Mouse (Mus musculus) CH12.LX (cell line): Measurements from ENCODE around the gene 1700017B05Rik. TPM values are rescaled to one million over a fixed set of nuclear protein-coding genes. Genes with fewer than 3 reads are reported as not detected.

Experiments
- DNase-seq: peaks from one replicate; pipeline ENCODE4 v3.0.0-alpha.2; 2013; ENCODE audit errors: extremely low read depth
- H3K27ac ChIP-seq: 2 replicates; pipeline ENCODE4 v1.5.1; 2012; ENCODE audit warnings: low read depth, mild to moderate bottlenecking, control low read depth, moderate library complexity; ENCODE audit not compliant: insufficient read depth
- H3K27me3 ChIP-seq: replicated peaks from 2 replicates; pipeline ENCODE3; 2012; ENCODE audit warnings: inconsistent platforms
- H3K36me3 ChIP-seq, 2 experiments: replicated peaks in 1 of 2; 2 replicates each; pipeline versions ENCODE3 to v1.6.1; 2012; ENCODE audit warnings: inconsistent platforms in 1 of 2, low read length in 1 of 2, mild to moderate bottlenecking in 1 of 2, mixed read lengths in 1 of 2, moderate library complexity in 1 of 2; ENCODE audit not compliant: control insufficient read depth in 1 of 2, insufficient read depth in 1 of 2
- H3K4me1 ChIP-seq, 2 experiments: 2 replicates each; pipeline ENCODE4 v1.6.1; 2012; ENCODE audit warnings: inconsistent platforms in 1 of 2, moderate library complexity in 1 of 2; ENCODE audit not compliant: insufficient read depth in 2 of 2, control insufficient read depth in 1 of 2
- H3K4me2 ChIP-seq: 2 replicates; pipeline ENCODE4 v1.6.1; 2012; ENCODE audit warnings: low read depth, mild to moderate bottlenecking, control low read depth; ENCODE audit not compliant: poor library complexity, insufficient read depth, severe bottlenecking
- H3K4me3 ChIP-seq, 3 experiments: fragments of 150-350 bp in 1 of 3; sonication (generic) in 1 of 3; replicated peaks in 1 of 3; 2 replicates each; pipeline versions ENCODE3 to v1.5.1; 2011 to 2012; ENCODE audit warnings: low read depth in 2 of 3, low read length in 2 of 3, mild to moderate bottlenecking in 2 of 3, moderate library complexity in 2 of 3, control low read depth in 1 of 3, improper control_type of control experiment in 1 of 3, inconsistent platforms in 1 of 3, mixed read lengths in 1 of 3; ENCODE audit not compliant: poor library complexity in 1 of 3
- H3K79me2 ChIP-seq: replicated peaks from 2 replicates; pipeline ENCODE4 v1.6.1; 2012; ENCODE audit warnings: mild to moderate bottlenecking, moderate library complexity; ENCODE audit not compliant: control insufficient read depth, poor library complexity, insufficient read depth, severe bottlenecking; ENCODE audit errors: extremely low read depth
- H3K9ac ChIP-seq: 2 replicates; pipeline ENCODE4 v1.6.1; 2012; ENCODE audit warnings: low read depth, mild to moderate bottlenecking, control low read depth, moderate library complexity; ENCODE audit not compliant: insufficient read depth
- H3K9me3 ChIP-seq: replicated peaks from 2 replicates; pipeline ENCODE3; 2012; ENCODE audit warnings: low read length, inconsistent platforms, mixed read lengths
- BHLHE40 ChIP-seq: IDR thresholded peaks from 2 replicates; pipeline ENCODE4 v1.6.1; 2011; ENCODE audit warnings: mild to moderate bottlenecking, low read depth, low read length, improper control_type of control experiment
- CHD1 ChIP-seq: IDR thresholded peaks from 2 replicates; pipeline ENCODE4 v1.6.1; 2012; ENCODE audit warnings: low read depth, low read length, improper control_type of control experiment, inconsistent platforms
- CTCF ChIP-seq, 2 experiments: IDR thresholded peaks in 1 of 2; conservative IDR thresholded peaks in 1 of 2; 2 replicates each; pipeline ENCODE4 v1.5.1; 2011 to 2012; ENCODE audit warnings: low read depth in 2 of 2, low read length in 2 of 2, improper control_type of control experiment in 1 of 2, inconsistent platforms in 1 of 2, mild to moderate bottlenecking in 1 of 2, moderate library complexity in 1 of 2
- E2F4 ChIP-seq: IDR thresholded peaks from 2 replicates; pipeline ENCODE4 v1.6.1; 2011; ENCODE audit warnings: low read depth, low read length, improper control_type of control experiment; ENCODE audit not compliant: insufficient replicate concordance
- ELF1 ChIP-seq: IDR thresholded peaks from 2 replicates; pipeline ENCODE4 v1.6.1; 2014; ENCODE audit warnings: low read depth, mild to moderate bottlenecking, inconsistent platforms, low read length, improper control_type of control experiment
- EP300 ChIP-seq: IDR thresholded peaks from 2 replicates; pipeline ENCODE4 v1.6.1; 2011; ENCODE audit warnings: low read length, improper control_type of control experiment
- ETS1 ChIP-seq: conservative IDR thresholded peaks from 2 replicates; pipeline ENCODE4 v1.6.1; 2012; ENCODE audit warnings: low read depth, mild to moderate bottlenecking, inconsistent platforms, low read length, improper control_type of control experiment, moderate library complexity
- IRF4 ChIP-seq: IDR thresholded peaks from 2 replicates; pipeline ENCODE4 v1.6.1; 2014; ENCODE audit warnings: low read depth, mild to moderate bottlenecking, inconsistent platforms, low read length, improper control_type of control experiment
- JUN ChIP-seq: IDR thresholded peaks from 2 replicates; pipeline ENCODE4 v1.6.1; 2011; ENCODE audit warnings: low read depth, mild to moderate bottlenecking, low read length, improper control_type of control experiment, moderate library complexity; ENCODE audit not compliant: insufficient read depth
- JUND ChIP-seq: conservative IDR thresholded peaks from 2 replicates; pipeline ENCODE4 v1.6.1; 2011; ENCODE audit warnings: low read depth, low read length, improper control_type of control experiment
- KAT2A ChIP-seq: IDR thresholded peaks from 2 replicates; pipeline ENCODE4 v1.6.1; 2012; ENCODE audit warnings: low read length, improper control_type of control experiment, inconsistent platforms; ENCODE audit not compliant: insufficient replicate concordance
- MAFK ChIP-seq: IDR thresholded peaks from 2 replicates; pipeline ENCODE4 v1.6.1; 2011; ENCODE audit warnings: low read length, improper control_type of control experiment; ENCODE audit not compliant: insufficient replicate concordance
- MAZ ChIP-seq: IDR thresholded peaks from 2 replicates; pipeline ENCODE4 v1.6.1; 2012; ENCODE audit warnings: low read depth, mild to moderate bottlenecking, inconsistent platforms, low read length, improper control_type of control experiment, moderate library complexity
- MEF2A ChIP-seq: IDR thresholded peaks from 2 replicates; pipeline ENCODE4 v1.6.1; 2014; ENCODE audit warnings: low read depth, mild to moderate bottlenecking, inconsistent platforms, low read length, improper control_type of control experiment, borderline replicate concordance
- PAX5 ChIP-seq: IDR thresholded peaks from 2 replicates; pipeline ENCODE4 v1.6.1; 2012; ENCODE audit warnings: low read length, inconsistent platforms, mixed read lengths
- POLR2A ChIP-seq: IDR thresholded peaks from 2 replicates; pipeline ENCODE4 v1.6.1; 2011; ENCODE audit warnings: low read depth, mild to moderate bottlenecking, improper control_type of control experiment, low read length
- POLR2AphosphoS2 ChIP-seq: IDR thresholded peaks from 2 replicates; pipeline ENCODE4 v1.6.1; 2011; ENCODE audit warnings: low read depth, low read length, improper control_type of control experiment
- RAD21 ChIP-seq: IDR thresholded peaks from 2 replicates; pipeline ENCODE4 v1.6.1; 2011; ENCODE audit warnings: low read depth, mild to moderate bottlenecking, low read length, improper control_type of control experiment, moderate library complexity
- RCOR1 ChIP-seq: conservative IDR thresholded peaks from 2 replicates; pipeline ENCODE4 v1.6.1; 2012; ENCODE audit warnings: low read depth, mild to moderate bottlenecking, inconsistent platforms, low read length, improper control_type of control experiment
- TBP ChIP-seq: conservative IDR thresholded peaks from 2 replicates; pipeline ENCODE4 v1.6.1; 2011; ENCODE audit warnings: low read depth, low read length, improper control_type of control experiment
- TCF12 ChIP-seq: IDR thresholded peaks from 2 replicates; pipeline ENCODE4 v1.6.1; 2014; ENCODE audit warnings: low read depth, mild to moderate bottlenecking, inconsistent platforms, low read length, improper control_type of control experiment
- UBTF ChIP-seq: IDR thresholded peaks from 2 replicates; pipeline ENCODE4 v1.6.1; 2012; ENCODE audit warnings: low read depth, mild to moderate bottlenecking, inconsistent platforms, low read length, improper control_type of control experiment, moderate library complexity
- ZC3H11A ChIP-seq: IDR thresholded peaks from 2 replicates; pipeline ENCODE4 v1.6.1; 2012; ENCODE audit warnings: low read depth, mild to moderate bottlenecking, inconsistent platforms, low read length, improper control_type of control experiment
- dilution Hi-C: fragments of 300-500 bp; cut with MboI; formaldehyde crosslinking; loops from 2 replicates; pipeline ENCODE4 v1.14.3; 2020; ENCODE audit warnings: low sequenced_read_pairs; ENCODE audit not compliant: extremely low pct_unique_long_range_greater_than_20kb, extremely low pct_ligation_motif_present
- in situ Hi-C: fragments of 300-500 bp; cut with MboI; formaldehyde crosslinking; loops from 3 replicates; pipeline ENCODE4 v1.14.3; 2019; ENCODE audit warnings: low sequenced_read_pairs, low pct_ligation_motif_present, low pct_unique_long_range_greater_than_20kb, mixed read lengths
- polyA plus RNA-seq: library from polyadenylated mRNA; unstranded; fragments of >175 nt; gene quantifications from 2 replicates; pipeline ENCODE4 v1.2.1, GENCODE M21; 2012; ENCODE audit warnings: low read depth; ENCODE audit not compliant: insufficient read length
- total RNA-seq, 2 experiments: library from RNA; depleted of rRNA; stranded (reverse); fragments of 300-350 nt in 1 of 2; fragments of >200 nt in 1 of 2; gene quantifications; 2 replicates each; pipeline ENCODE4 v1.2.3; 2012 to 2014

The 1700017B05Rik gene
- total and polyA plus RNA-seq, 3 experiments: 26.4 to 56.0 (median 38.6) TPM

DNA sequence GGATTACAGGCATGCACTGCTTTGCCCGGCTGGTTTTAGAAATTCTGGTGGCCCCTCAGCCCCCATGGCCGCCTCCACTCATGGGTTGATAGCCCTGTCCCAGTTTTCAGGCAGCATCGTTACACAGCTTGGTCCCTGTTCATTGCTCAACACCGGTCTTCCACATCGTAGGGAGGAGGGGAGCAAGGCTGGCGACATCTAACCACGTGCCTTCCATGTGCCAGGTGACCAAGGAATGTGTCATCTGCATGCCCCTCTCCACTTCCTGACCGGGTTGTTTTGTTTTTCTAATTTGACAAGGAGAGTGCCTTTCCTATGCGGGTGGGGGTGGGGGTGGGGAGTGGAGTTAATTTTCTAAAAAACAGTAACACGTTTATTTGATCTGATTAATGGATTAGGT lies 5.7 kb upstream of the 1700017B05Rik start:
- Histone ChIP-seq H3K27ac (no peak overlapping the region), H3K4me2 (no peak overlapping the region), H3K9me3 (no peaks in the 10 kb centered on the region), H3K4me1 (peaks cover 43 to 88% of the 10 kb centered on the region in 2 experiments), H3K79me2 (no peaks in the 10 kb centered on the region), H3K27me3 (no peaks in the 10 kb centered on the region), H3K4me3 (no peak overlapping the region), H3K9ac (no peak overlapping the region), H3K36me3 (no peaks in the 10 kb centered on the region)
- in situ Hi-C loops (no loop called here), dilution Hi-C loops (no loop called here)
- no peak for DNase-seq
- TF ChIP-seq IRF4 (no peak), UBTF (no peak), RCOR1 (no peak), ZC3H11A (no peak), PAX5 (no peak), TCF12 (no peak), BHLHE40 (peak; percentile 58; the same call in 1 of the 2 replicates), POLR2AphosphoS2 (no peak), JUN (no peak)

DNA sequence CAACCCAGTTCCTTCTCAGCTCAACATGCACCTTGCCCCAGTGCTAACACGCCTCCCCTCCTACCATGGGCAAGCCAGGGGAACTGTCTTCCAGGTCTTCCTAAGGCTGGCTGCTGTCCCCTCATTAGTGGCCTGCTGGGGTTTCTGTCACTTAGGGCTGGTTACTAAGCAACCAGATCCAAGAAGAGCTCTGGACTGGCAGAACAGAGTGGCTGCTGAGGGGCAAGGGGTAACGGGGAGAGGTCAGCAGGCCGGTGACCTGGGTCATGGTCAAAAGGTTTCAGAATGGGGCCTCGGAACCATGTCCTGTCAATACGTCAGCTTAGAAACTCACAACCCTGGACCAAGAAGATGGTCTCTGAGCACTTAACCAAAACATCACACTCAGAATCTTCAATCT lies 5.0 kb upstream of the 1700017B05Rik start:
- H3K4me1 ChIP-seq: peaks cover 38 to 85% of the 10 kb centered on the region in 2 experiments
- no peak overlapping the region for H3K4me3 ChIP-seq
- dilution Hi-C loops: no loop called here
- no peak for TF ChIP-seq RAD21
- no peak for TF ChIP-seq POLR2AphosphoS2
- no peak for TF ChIP-seq POLR2A
- TF ChIP-seq TBP: no peak
- no peak for TF ChIP-seq E2F4
- TF ChIP-seq MEF2A: no peak
- no peak for TF ChIP-seq MAFK
- TF ChIP-seq CTCF (conservative IDR thresholded peaks at IDR 0.05 in 1 of 2, IDR thresholded peaks at IDR 0.05 in 1 of 2; ENCODE audit: low read depth in 2 of 2, low read length in 2 of 2): no peak
- TF ChIP-seq PAX5: no peak
- no peak for TF ChIP-seq ETS1
- TF ChIP-seq ELF1: no peak
- no peak for TF ChIP-seq CHD1
- TF ChIP-seq JUN: no peak
- TF ChIP-seq KAT2A: no peak
- TF ChIP-seq MAZ: no peak
- no peak for TF ChIP-seq EP300
- TF ChIP-seq TCF12: no peak
- TF ChIP-seq RCOR1: no peak
- TF ChIP-seq JUND: no peak
- TF ChIP-seq, all 38 proteins: peak for 0
- Histone ChIP-seq H3K79me2 (no peaks in the 10 kb centered on the region), H3K9me3 (no peaks in the 10 kb centered on the region), H3K27me3 (no peaks in the 10 kb centered on the region), H3K27ac (no peak overlapping the region), H3K36me3 (no peaks in the 10 kb centered on the region), H3K4me2 (no peak overlapping the region), H3K9ac (no peak overlapping the region)
- no peak for DNase-seq
- in situ Hi-C loops: no loop called here
